Mouse (Mus musculus) right cerebral cortex, postnatal 14 days (tissue): ENCODE results near the gene Layn.

ENCODE experiments used
- DNase-seq: peaks from one replicate; pipeline ENCODE4 v3.0.0; 2022

Layn gene

GRCm38 (mm10) chr9:51076979-51077315, at the start of gene Layn:
Gene Layn (minus strand): TSS chr9:51077094.
- peak; percentile 68 for DNase-seq

GRCm38 (mm10) chr9:51114767-51115166, 37.9 kb upstream of the Layn start:
- DNase-seq, result no peak

- DNase-seq, result no peak
Observed at GRCm38 (mm10) chr9:51105751-51106150, 28.9 kb upstream of the Layn start.

- DNase-seq, result peak; percentile 31
Observed at GRCm38 (mm10) chr9:51103808-51104514, 27.1 kb upstream of the Layn start.

GRCm38 (mm10) chr9:51102963-51103807, 26.3 kb upstream of the Layn start:
- peak; percentile 34 for DNase-seq

- DNase-seq, result peak; percentile 60
Observed at GRCm38 (mm10) chr9:51101756-51102425, 25.0 kb upstream of the Layn start, which contains the start of gene 4833427G06Rik. Gene 4833427G06Rik (minus strand): TSS chr9:51102078.

- no peak for DNase-seq
Observed at GRCm38 (mm10) chr9:51096306-51096705, 19.4 kb upstream of the Layn start.

GRCm38 (mm10) chr9:51093697-51094096, 16.8 kb upstream of the Layn start:
- no peak for DNase-seq

GRCm38 (mm10) chr9:51081614-51082013, 4.7 kb upstream of the Layn start:
- no peak for DNase-seq

- DNase-seq, result peak; percentile 5
Observed at GRCm38 (mm10) chr9:51076300-51076978, 455 bp downstream of the Layn start.

- peak; percentile 19 for DNase-seq
Observed at GRCm38 (mm10) chr9:51075780-51076179, 1.1 kb downstream of the Layn start.

GRCm38 (mm10) chr9:51070801-51071200, 6.1 kb downstream of the Layn start:
- no peak for DNase-seq

- DNase-seq, result no peak
Observed at GRCm38 (mm10) chr9:51068202-51068601, 8.7 kb downstream of the Layn start.

GRCm38 (mm10) chr9:51060601-51061000, 16.3 kb downstream of the Layn start, which contains the start of gene Btg4:
Gene Btg4 (plus strand): TSS chr9:51060901.
- DNase-seq, result no peak

- no peak for DNase-seq
Observed at GRCm38 (mm10) chr9:51058951-51059521, 17.9 kb downstream of the Layn start.

- DNase-seq, result no peak
Observed at GRCm38 (mm10) chr9:51056360-51057324, 20.3 kb downstream of the Layn start.

GRCm38 (mm10) chr9:51052180-51052579, 24.7 kb downstream of the Layn start:
- no peak for DNase-seq

GRCm38 (mm10) chr9:51042136-51042535, 34.8 kb downstream of the Layn start:
- DNase-seq, result no peak

- DNase-seq, result no peak
Observed at GRCm38 (mm10) chr9:51041491-51041980, 35.4 kb downstream of the Layn start.

GRCm38 (mm10) chr9:51032785-51033529, 43.9 kb downstream of the Layn start:
- DNase-seq, result no peak
